Mouse (Mus musculus): ENCODE data around the gene Ankef1.

Ankef1 gene

DNA sequence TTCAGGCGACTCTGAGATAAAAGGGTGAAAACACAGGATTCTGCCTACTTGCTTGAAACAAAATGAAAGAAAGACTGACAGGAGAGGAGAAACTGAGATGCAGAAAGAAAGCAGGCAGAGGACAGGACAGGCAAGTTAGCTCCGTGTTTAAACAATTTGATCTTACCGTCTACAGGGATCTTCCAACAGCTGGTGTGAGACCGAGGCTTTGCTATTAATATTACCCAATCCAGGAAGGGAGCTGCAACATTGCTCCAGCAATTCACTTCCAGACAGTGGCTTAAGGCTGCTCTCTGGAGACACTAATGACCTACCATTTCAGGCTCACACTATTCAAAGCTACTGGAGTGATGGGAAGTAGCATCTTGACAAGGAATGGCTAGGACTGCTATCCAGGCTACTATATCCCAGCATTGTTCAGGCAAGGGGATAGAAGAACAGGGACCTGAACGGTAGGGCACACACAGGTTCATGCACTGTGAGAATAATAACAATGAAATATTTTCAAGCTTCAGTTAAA lies 99.0 kb downstream of the Ankef1 start:
- DNase-seq (ENCODE audit: low spot score in 2 of 2) = no peak

DNA sequence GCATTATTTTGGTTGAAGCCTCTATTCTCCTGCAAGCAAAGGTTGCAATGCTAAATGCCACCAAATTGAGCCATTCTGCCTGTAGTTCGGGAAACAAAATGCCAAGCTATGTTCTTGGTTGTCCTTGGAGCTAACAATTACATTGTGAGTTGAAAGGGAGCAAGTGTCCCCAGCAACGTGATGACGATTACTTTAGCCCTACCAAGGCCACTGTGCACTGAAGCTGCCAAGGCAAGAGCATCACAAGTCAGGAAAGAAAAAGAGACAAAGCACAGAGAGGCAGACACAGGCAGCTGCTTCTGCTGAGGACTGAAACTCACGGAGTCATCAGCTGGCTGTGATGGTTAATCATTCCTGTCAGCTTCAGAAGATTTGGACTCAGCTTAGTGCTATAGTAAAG lies 99.5 kb downstream of the Ankef1 start:
- DNase-seq (ENCODE audit: low spot score in 2 of 2) = no peak
